Mouse (Mus musculus): Measurements from ENCODE around the gene Ccdc85c. TPM values are rescaled to one million over a fixed set of nuclear protein-coding genes. Genes with fewer than 3 reads are reported as not detected.

The Ccdc85c gene
- polyA plus RNA-seq, 1 experiment: 75.0 TPM

DNA sequence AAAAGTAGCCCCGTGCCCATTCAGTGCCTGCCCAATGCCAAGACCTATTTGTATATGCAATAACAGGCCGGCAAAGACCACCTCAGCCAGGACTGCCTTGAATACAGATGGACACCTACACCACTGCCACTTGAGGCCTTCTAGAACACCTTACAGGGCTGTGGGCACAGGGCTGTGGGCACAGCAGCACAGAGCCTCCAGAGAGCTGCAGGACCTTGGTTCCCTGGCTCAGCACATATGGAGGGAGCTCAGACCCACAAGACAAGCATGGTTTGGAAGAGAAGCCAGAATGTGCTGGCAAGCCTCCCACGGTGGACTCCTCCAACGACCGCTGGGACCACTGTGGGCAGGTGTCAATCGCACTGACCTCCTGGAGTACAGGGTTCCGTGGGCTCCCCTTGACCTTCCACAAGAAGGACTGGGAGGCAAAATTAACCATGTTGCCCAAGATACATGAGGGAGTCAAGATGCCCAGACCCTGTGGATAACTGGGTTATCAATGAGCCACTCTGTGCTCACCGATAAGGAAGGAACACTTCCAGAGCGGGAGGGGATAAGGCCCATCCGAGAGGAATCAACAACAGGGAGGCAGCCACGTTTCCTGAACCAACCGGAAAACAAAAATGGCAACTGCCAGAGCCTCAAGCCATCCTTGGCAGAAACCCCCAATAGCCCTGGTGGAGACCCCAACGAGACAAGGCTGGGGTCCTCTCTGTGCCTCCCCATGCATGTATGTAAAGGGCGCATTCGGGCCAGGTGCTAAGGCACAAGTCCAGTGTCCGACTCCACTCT, 3.7 kb downstream of the Ccdc85c start:
- H3K4me1 ChIP-seq (ENCODE audit: control insufficient read depth, insufficient read depth, low read length): peaks cover 43% of the 10 kb centered on the region
- no peaks in the 10 kb centered on the region for H3K27me3 ChIP-seq (ENCODE audit: control insufficient read depth, insufficient read depth, low read length)
- H3K4me3 ChIP-seq (replicated peaks; ENCODE audit: insufficient read depth, low read depth, low read length): peak overlapping the region; percentile 39
- WGBS: 19% methylated on average over 16 of the region's 16 CpGs
- DNase-seq: peak; percentile 47 to 64
- H3K27ac ChIP-seq (ENCODE audit: insufficient read depth, low read length): peak overlapping the region; percentile 14; the same call in 1 of the 2 replicates
- TF ChIP-seq CTCF (IDR thresholded peaks at IDR 0.05; ENCODE audit: borderline replicate concordance, insufficient read depth, low read depth, low read length): no peak
- TF ChIP-seq POLR2A (IDR thresholded peaks at IDR 0.05; ENCODE audit: borderline replicate concordance, insufficient read depth, low read length): no peak

DNA sequence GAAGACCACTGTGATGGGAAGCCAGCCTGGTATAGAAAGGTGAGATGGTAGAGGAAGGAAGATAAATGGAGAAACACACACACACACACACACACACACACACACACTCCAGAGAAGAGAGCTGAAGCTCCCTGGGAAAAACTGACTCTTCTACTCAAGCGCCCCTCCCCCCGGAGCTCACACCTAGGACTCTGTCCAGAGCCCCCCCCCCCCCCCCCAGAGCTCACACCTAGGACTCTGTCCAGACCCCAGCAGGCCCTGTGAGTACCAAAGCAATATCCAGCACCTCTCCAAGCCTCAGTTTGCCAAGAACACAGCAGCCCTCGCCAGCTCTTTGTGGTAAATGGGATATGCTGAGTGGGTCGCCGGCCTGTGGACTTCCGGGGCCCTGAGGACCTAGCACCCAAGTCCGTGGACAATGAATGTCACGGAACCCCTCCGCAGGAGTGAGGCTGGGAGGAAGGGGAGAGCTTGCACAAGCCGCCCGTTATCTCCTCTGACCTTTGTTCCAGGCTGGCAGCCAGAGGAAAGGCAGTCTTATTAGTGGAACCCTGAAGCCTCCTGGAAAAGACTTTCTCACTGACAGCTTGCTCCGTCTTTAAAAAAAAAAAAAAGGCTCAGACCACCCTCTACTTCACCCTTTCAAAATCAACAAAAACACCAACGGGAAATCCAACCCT, 4.8 kb downstream of the Ccdc85c start:
- Histone ChIP-seq H3K4me3 (replicated peaks; ENCODE audit: insufficient read depth, low read depth, low read length) (peak overlapping the region; percentile 33), H3K27ac (ENCODE audit: insufficient read depth, low read length) (peak overlapping the region; percentile 67), H3K4me1 (ENCODE audit: control insufficient read depth, insufficient read depth, low read length) (peaks cover 54% of the 10 kb centered on the region), H3K27me3 (ENCODE audit: control insufficient read depth, insufficient read depth, low read length) (no peaks in the 10 kb centered on the region)
- WGBS: 14% methylated on average over 13 of the region's 13 CpGs
- peak in 1 of 2 experiments; percentile 44 for DNase-seq
- no peak for TF ChIP-seq CTCF (IDR thresholded peaks at IDR 0.05; ENCODE audit: borderline replicate concordance, insufficient read depth, low read depth, low read length)
- no peak for TF ChIP-seq POLR2A (IDR thresholded peaks at IDR 0.05; ENCODE audit: borderline replicate concordance, insufficient read depth, low read length)

DNA sequence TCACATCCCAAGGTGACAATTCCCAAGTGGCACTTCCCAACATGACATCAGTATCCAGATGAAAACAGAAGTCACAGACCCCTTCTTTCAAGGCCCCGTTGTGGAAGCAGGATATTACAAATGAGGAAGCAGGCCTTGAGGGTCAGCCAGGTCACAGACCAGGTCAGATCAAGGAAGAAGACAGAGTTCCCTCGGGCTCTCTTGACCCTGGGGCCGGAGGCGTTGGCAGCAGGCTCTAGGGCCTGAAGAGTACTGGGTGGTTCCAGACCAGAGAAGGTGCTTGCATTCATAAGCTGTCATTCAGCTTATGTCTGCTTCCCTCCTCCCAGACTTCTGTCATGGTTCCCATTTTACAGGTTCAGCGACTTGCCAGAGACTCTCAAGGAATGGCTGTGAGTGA, 5.5 kb downstream of the Ccdc85c start:
- no peak overlapping the region for H3K4me3 ChIP-seq (replicated peaks; ENCODE audit: insufficient read depth, low read depth, low read length)
- peaks cover 60% of the 10 kb centered on the region for H3K4me1 ChIP-seq (ENCODE audit: control insufficient read depth, insufficient read depth, low read length)
- no peaks in the 10 kb centered on the region for H3K27me3 ChIP-seq (ENCODE audit: control insufficient read depth, insufficient read depth, low read length)
- TF ChIP-seq POLR2A (IDR thresholded peaks at IDR 0.05; ENCODE audit: borderline replicate concordance, insufficient read depth, low read length) (no peak), CTCF (IDR thresholded peaks at IDR 0.05; ENCODE audit: borderline replicate concordance, insufficient read depth, low read depth, low read length) (no peak)
- WGBS: 71% methylated on average over 5 of the region's 5 CpGs
- DNase-seq: no peak
- H3K27ac ChIP-seq (ENCODE audit: insufficient read depth, low read length): no peak overlapping the region

DNA sequence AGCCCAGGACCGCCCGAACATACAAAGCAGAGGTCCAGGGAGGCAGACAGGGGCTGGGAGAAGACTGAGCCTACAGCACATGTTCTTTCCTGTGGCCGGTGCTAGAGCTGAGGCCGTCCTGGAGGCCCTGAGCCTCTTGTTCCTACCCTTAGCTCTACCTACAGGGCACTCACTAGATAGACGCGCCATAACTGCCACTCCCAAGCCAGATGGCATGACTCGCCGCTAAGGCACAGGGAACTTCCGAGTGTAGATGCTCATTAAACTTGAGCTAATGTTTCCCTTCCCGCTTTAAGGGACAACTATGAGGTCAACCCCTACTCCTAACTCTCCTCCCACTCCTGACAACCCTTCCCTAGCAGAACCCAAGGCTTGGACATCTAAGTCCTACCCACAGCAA, 6.3 kb downstream of the Ccdc85c start:
- peak; percentile 46 to 65 for DNase-seq
- no peaks in the 10 kb centered on the region for H3K27me3 ChIP-seq (ENCODE audit: control insufficient read depth, insufficient read depth, low read length)
- no peak overlapping the region for H3K4me3 ChIP-seq (replicated peaks; ENCODE audit: insufficient read depth, low read depth, low read length)
- peaks cover 67% of the 10 kb centered on the region for H3K4me1 ChIP-seq (ENCODE audit: control insufficient read depth, insufficient read depth, low read length)
- WGBS: 75% methylated on average over 10 of the region's 10 CpGs
- no peak overlapping the region for H3K27ac ChIP-seq (ENCODE audit: insufficient read depth, low read length)
- no peak for TF ChIP-seq POLR2A (IDR thresholded peaks at IDR 0.05; ENCODE audit: borderline replicate concordance, insufficient read depth, low read length)
- TF ChIP-seq CTCF (IDR thresholded peaks at IDR 0.05; ENCODE audit: borderline replicate concordance, insufficient read depth, low read depth, low read length): no peak

DNA sequence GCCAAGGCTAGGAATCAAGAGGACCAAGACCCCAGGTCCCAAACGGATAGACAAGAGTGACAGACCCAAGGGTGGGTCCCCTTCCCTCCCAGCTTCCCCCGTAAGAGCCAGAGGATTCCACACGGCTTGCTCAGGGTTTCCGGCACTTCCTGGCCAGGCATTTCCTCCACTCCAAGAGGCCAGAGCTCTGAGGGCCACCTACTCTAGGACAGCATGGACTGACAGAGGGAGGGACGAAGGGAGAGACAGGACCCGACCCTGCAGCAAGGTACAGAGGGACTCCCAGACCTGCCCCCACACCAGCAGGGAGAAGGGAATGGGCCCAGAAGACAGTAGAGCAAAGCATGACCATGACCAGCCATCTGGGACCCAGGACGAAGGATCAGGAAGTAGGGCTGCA, 7.6 kb downstream of the Ccdc85c start:
- Histone ChIP-seq H3K4me3 (replicated peaks; ENCODE audit: insufficient read depth, low read depth, low read length) (no peak overlapping the region), H3K27ac (ENCODE audit: insufficient read depth, low read length) (no peak overlapping the region), H3K27me3 (ENCODE audit: control insufficient read depth, insufficient read depth, low read length) (no peaks in the 10 kb centered on the region), H3K4me1 (ENCODE audit: control insufficient read depth, insufficient read depth, low read length) (peaks cover 76% of the 10 kb centered on the region)
- no peak for DNase-seq
- TF ChIP-seq POLR2A (IDR thresholded peaks at IDR 0.05; ENCODE audit: borderline replicate concordance, insufficient read depth, low read length): no peak
- no peak for TF ChIP-seq CTCF (IDR thresholded peaks at IDR 0.05; ENCODE audit: borderline replicate concordance, insufficient read depth, low read depth, low read length)
- WGBS: 70% methylated on average over 7 of the region's 7 CpGs

DNA sequence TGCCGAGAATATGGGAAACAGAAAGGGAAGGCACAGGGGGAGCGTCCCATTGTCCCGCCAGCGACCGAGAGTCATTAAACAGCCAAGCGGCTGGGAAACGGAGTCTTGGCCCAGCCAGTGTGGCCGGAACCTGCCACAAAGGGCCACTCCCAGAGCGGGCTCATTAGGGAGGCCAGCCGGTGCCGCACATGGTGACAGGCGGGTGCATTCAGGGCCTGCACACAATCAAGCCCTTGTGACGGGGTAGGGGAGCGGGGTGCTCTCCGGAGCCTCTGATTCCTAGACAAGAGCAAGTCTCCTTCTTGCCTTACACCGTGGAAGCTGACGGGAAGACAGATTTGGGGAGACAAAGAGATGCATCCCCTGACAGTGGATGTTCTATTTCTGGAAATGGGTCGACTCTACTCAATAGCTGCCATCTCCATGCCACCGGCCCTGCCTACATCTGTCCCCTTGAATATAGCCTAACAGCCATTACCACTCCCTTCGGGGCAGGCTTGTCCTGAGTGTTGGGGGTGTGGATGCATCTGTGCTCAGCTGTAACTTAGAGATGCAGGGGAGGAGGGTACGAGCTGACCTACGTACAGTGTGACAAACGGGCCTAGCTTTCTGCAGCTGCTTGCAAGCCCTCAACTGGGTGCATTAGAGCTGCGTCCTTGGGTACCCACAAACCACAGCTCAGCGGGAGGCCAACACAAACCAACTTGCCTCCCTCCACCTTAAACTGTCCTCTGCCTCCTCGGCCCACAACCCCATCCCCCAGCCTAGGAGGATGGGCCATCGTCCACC, 9.2 kb downstream of the Ccdc85c start:
- Histone ChIP-seq H3K4me3 (replicated peaks; ENCODE audit: insufficient read depth, low read depth, low read length) (peak overlapping the region; percentile 27), H3K4me1 (ENCODE audit: control insufficient read depth, insufficient read depth, low read length) (peaks cover 76% of the 10 kb centered on the region), H3K27ac (ENCODE audit: insufficient read depth, low read length) (peak overlapping the region; percentile 80), H3K27me3 (ENCODE audit: control insufficient read depth, insufficient read depth, low read length) (no peaks in the 10 kb centered on the region)
- TF ChIP-seq POLR2A (IDR thresholded peaks at IDR 0.05; ENCODE audit: borderline replicate concordance, insufficient read depth, low read length) (no peak), CTCF (IDR thresholded peaks at IDR 0.05; ENCODE audit: borderline replicate concordance, insufficient read depth, low read depth, low read length) (no peak)
- 15% methylated on average over 27 of the region's 27 CpGs for WGBS
- DNase-seq: peak; percentile 74 to 77

DNA sequence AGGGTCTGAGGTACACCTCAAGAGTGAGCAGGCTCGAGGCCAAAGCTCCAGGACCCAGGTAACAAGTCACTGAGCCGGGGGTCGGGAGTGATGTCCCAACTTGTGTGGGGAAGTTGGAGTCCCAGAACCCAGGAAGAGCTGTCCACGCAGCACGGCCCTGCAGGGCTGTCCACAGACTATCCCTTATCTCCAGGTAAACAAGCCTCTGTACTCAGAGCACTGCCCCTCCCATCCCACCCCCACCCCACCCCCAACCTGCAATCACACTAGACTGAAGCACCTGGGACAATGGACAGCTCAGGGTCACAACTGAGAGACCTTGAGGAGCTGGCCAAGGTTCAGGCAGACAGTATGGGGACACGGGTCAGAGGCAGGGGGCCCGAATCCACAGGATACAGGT, 10.3 kb downstream of the Ccdc85c start:
- 70% methylated on average over 7 of the region's 7 CpGs for WGBS
- peaks cover 81% of the 10 kb centered on the region for H3K4me1 ChIP-seq (ENCODE audit: control insufficient read depth, insufficient read depth, low read length)

More for the DNA sequence above, 10.3 kb downstream of the Ccdc85c start:
- Histone ChIP-seq H3K27me3 (ENCODE audit: control insufficient read depth, insufficient read depth, low read length) (no peaks in the 10 kb centered on the region), H3K4me3 (replicated peaks; ENCODE audit: insufficient read depth, low read depth, low read length) (no peak overlapping the region), H3K27ac (ENCODE audit: insufficient read depth, low read length) (no peak overlapping the region)
- DNase-seq: no peak
- TF ChIP-seq POLR2A (IDR thresholded peaks at IDR 0.05; ENCODE audit: borderline replicate concordance, insufficient read depth, low read length) (no peak), CTCF (IDR thresholded peaks at IDR 0.05; ENCODE audit: borderline replicate concordance, insufficient read depth, low read depth, low read length) (no peak)

Measured in cerebellum, adult 2 months (tissue).